Mouse (Mus musculus) hindbrain, embryonic 12.5 days (tissue): Measurements from ENCODE around the gene Rnf141. TPM values are rescaled to one million over a fixed set of nuclear protein-coding genes. Genes with fewer than 3 reads are reported as not detected.

Experiments
- microRNA-seq: library from miRNA; unstranded; fragments of <30 nt; microRNA quantifications from one replicate; pipeline ENCODE4, GENCODE M21; 2017
- polyA plus RNA-seq: library from polyadenylated mRNA; unstranded; fragments of >200 nt; fragmentation: Nextera tagmentation; extraction: Ambion mirVana; gene quantifications from 2 replicates; pipeline ENCODE4 v1.2.1, GENCODE M21; 2016

Gene Rnf141
- polyA plus RNA-seq, 1 experiment from 2014 or later, result 25.7 TPM

Small RNAs within 50 kb of the gene (microRNA-seq; reads per million reads assigned to microRNA genes)
- gene Gm47282, result not detected

Other genes starting within 250 kb of the Rnf141 start
- 56.0 and 61.8 TPM in 2 replicates for gene Sbf2, start 229.5 kb downstream of the Rnf141 start, polyA plus RNA-seq
- gene Adm, start 216.8 kb downstream of the Rnf141 start, polyA plus RNA-seq, result 4.0 and 4.2 TPM in 2 replicates
- 4.0 TPM in 2 replicates for gene Ampd3, start 76.3 kb downstream of the Rnf141 start, polyA plus RNA-seq
- 4.7 and 5.3 TPM in 2 replicates for gene Lyve1, start 18.8 kb upstream of the Rnf141 start, polyA plus RNA-seq
- gene Mrvi1, start 138.0 kb upstream of the Rnf141 start, polyA plus RNA-seq, result 1.3 and 1.4 TPM in 2 replicates
- gene Ctr9, start 184.5 kb upstream of the Rnf141 start, polyA plus RNA-seq, result 102 and 104 TPM in 2 replicates
- gene Eif4g2, start 238.6 kb upstream of the Rnf141 start, polyA plus RNA-seq, result 1,474 and 1,620 TPM in 2 replicates